Mouse (Mus musculus): Measurements from ENCODE around the gene Caps2.
"Not testable (repeated sequence)": the region's sequence is repeated elsewhere in the genome, so short reads cannot be mapped to it uniquely, and the experiment has no call there.

The Caps2 gene

GRCm38 (mm10) chr10:112163168-112163766, at the start of gene Caps2:
Gene Caps2, plus strand, starts transcription at chr10:112163621.
- no peak for DNase-seq

- not testable (repeated sequence) for DNase-seq
These were observed 38.3 kb upstream of the Caps2 start for GRCm38 (mm10) chr10:112125090-112125489.

- not testable (repeated sequence) for DNase-seq
These were observed 35.7 kb upstream of the Caps2 start for GRCm38 (mm10) chr10:112127682-112128230.

GRCm38 (mm10) chr10:112132194-112132593, 31.2 kb upstream of the Caps2 start:
- no peak for DNase-seq

- peak; percentile 73 for DNase-seq
These were observed 25.2 kb upstream of the Caps2 start for GRCm38 (mm10) chr10:112138050-112138870.

GRCm38 (mm10) chr10:112138871-112139430, 24.5 kb upstream of the Caps2 start:
- DNase-seq, result no peak

- no peak for DNase-seq
These were observed 23.6 kb upstream of the Caps2 start for GRCm38 (mm10) chr10:112139834-112140233.

GRCm38 (mm10) chr10:112159882-112160560, 3.4 kb upstream of the Caps2 start, which contains the start of gene Glipr1l3:
Gene Glipr1l3, minus strand, starts transcription at chr10:112160327.
- DNase-seq, result peak; percentile 91

- DNase-seq, result not testable (repeated sequence)
These were observed 13.6 kb downstream of the Caps2 start for GRCm38 (mm10) chr10:112177027-112177426.

GRCm38 (mm10) chr10:112193919-112194318, 30.5 kb downstream of the Caps2 start:
- DNase-seq, result not testable (repeated sequence)

GRCm38 (mm10) chr10:112203463-112203862, 40.0 kb downstream of the Caps2 start:
- DNase-seq, result peak; percentile 38

- no peak for DNase-seq
These were observed 63.7 kb downstream of the Caps2 start for GRCm38 (mm10) chr10:112227073-112227472.

GRCm38 (mm10) chr10:112229091-112229843, 65.8 kb downstream of the Caps2 start:
- DNase-seq, result not testable (repeated sequence)

- DNase-seq, result not testable (repeated sequence)
These were observed 69.3 kb downstream of the Caps2 start for GRCm38 (mm10) chr10:112232733-112233132.

- not testable (repeated sequence) for DNase-seq
These were observed 72.0 kb downstream of the Caps2 start for GRCm38 (mm10) chr10:112235396-112235940.

- DNase-seq, result no peak
These were observed 84.9 kb downstream of the Caps2 start for GRCm38 (mm10) chr10:112248273-112248672.

- DNase-seq, result peak; percentile 58
These were observed 100.0 kb downstream of the Caps2 start for GRCm38 (mm10) chr10:112263467-112263866.

All from layer of hippocampus, adult 9-11 months (tissue).